Mouse (Mus musculus): Measurements from ENCODE around the gene Dgki.

GRCm38 (mm10) chr6:37254144-37254543 is 45.8 kb downstream of the Dgki start:
- TF ChIP-seq CTCF (IDR thresholded peaks at IDR 0.05; ENCODE audit: low read depth, low read length) = no peak
- no peak for TF ChIP-seq GATA1 (IDR thresholded peaks at IDR 0.05; ENCODE audit: borderline replicate concordance, low read length)
